Mouse (Mus musculus) forebrain, embryonic 11.5 days (tissue): Measurements from ENCODE around the gene Rgs10. TPM values are rescaled to one million over a fixed set of nuclear protein-coding genes. Genes with fewer than 3 reads are reported as not detected.

Source experiments
- ATAC-seq: fragments of 200-750 bp; cut with Nextera tagmentation; replicated peaks from 2 replicates; pipeline ENCODE4 v1.8.0; 2017; ENCODE audit warnings: moderate TSS enrichment; ENCODE audit not compliant: low FRiP score
- DNase-seq: peaks from one replicate; pipeline ENCODE4 v3.0.0-alpha.2; 2017; ENCODE audit warnings: low spot score
- H3K27ac ChIP-seq: fragments of 300-500 bp; sonication (generic); 2 replicates; pipeline ENCODE4 v1.5.1; 2014; ENCODE audit warnings: low read depth, low read length
- H3K27me3 ChIP-seq: fragments of 300-500 bp; sonication (generic); 2 replicates; pipeline ENCODE4 v1.6.1; 2014; ENCODE audit warnings: mild to moderate bottlenecking, low read length, mixed read lengths; ENCODE audit not compliant: control insufficient read depth, insufficient read depth
- H3K36me3 ChIP-seq: fragments of 300-500 bp; sonication (generic); 2 replicates; pipeline ENCODE4 v1.6.1; 2014; ENCODE audit warnings: mild to moderate bottlenecking, low read length, moderate library complexity, mixed read lengths; ENCODE audit not compliant: control insufficient read depth, insufficient read depth
- H3K4me1 ChIP-seq: fragments of 300-500 bp; sonication (generic); replicated peaks from 2 replicates; pipeline ENCODE4 v1.6.1; 2014; ENCODE audit warnings: low read length, mixed read lengths; ENCODE audit not compliant: control insufficient read depth, insufficient read depth
- H3K4me2 ChIP-seq: fragments of 300-500 bp; sonication (generic); 2 replicates; pipeline ENCODE4 v1.6.1; 2014; ENCODE audit warnings: low read depth, mild to moderate bottlenecking, low read length, moderate library complexity, mixed read lengths; ENCODE audit not compliant: severe bottlenecking
- H3K4me3 ChIP-seq: fragments of 300-500 bp; sonication (generic); 2 replicates; pipeline ENCODE4 v1.5.1; 2014; ENCODE audit warnings: low read depth, low read length
- H3K9ac ChIP-seq: fragments of 300-500 bp; sonication (generic); 2 replicates; pipeline ENCODE4 v1.6.1; 2014; ENCODE audit warnings: low read length
- H3K9me3 ChIP-seq: fragments of 300-500 bp; sonication (generic); 2 replicates; pipeline ENCODE4 v1.6.1; 2016; ENCODE audit warnings: low read length, mixed read lengths; ENCODE audit not compliant: control insufficient read depth
- WGBS: fragments of 180-500 bp; shearing (Covaris S2); extraction: QIAGEN DNeasy Blood & Tissue Kit; methylation state at CpG from one replicate; pipeline ENCODE4 v1.1.7; 2014; 5-methylcytosine and 5-hydroxymethylcytosine counted together
- polyA plus RNA-seq: library from polyadenylated mRNA; unstranded; fragments of >200 nt; fragmentation: Nextera tagmentation; extraction: Ambion mirVana; gene quantifications from 2 replicates; pipeline ENCODE4 v1.2.1, GENCODE M21; 2014

Gene Rgs10
- polyA plus RNA-seq, 1 experiment from 2014 or later = 6.6 TPM

GRCm38 (mm10) chr7:128440584-128440983, 22.0 kb upstream of the Rgs10 start:
- 88% methylated on average over 2 of the region's 2 CpGs for WGBS
- H3K27me3 ChIP-seq = no peaks in the 10 kb centered on the region
- H3K27ac ChIP-seq = no peak overlapping the region
- peaks cover 5% of the 10 kb centered on the region; the same call in 1 of the 2 replicates for H3K36me3 ChIP-seq
- no peak overlapping the region for H3K4me2 ChIP-seq
- ATAC-seq = no peak
- no peak overlapping the region for H3K4me3 ChIP-seq
- no peaks in the 10 kb centered on the region for H3K9me3 ChIP-seq
- no peaks in the 10 kb centered on the region for H3K4me1 ChIP-seq
- no peak overlapping the region for H3K9ac ChIP-seq
- no peak for DNase-seq

GRCm38 (mm10) chr7:128439251-128439650, 20.7 kb upstream of the Rgs10 start:
- Histone ChIP-seq H3K4me2 (no peak overlapping the region), H3K4me1 (no peaks in the 10 kb centered on the region), H3K27me3 (no peaks in the 10 kb centered on the region), H3K36me3 (peaks cover 4% of the 10 kb centered on the region; the same call in 1 of the 2 replicates), H3K4me3 (no peak overlapping the region), H3K27ac (no peak overlapping the region), H3K9me3 (no peaks in the 10 kb centered on the region), H3K9ac (no peak overlapping the region)
- ATAC-seq (no peak), DNase-seq (no peak)
- 93% methylated on average over 6 of the region's 6 CpGs for WGBS

GRCm38 (mm10) chr7:128438131-128438530, 19.6 kb upstream of the Rgs10 start:
- ATAC-seq = no peak
- no peak overlapping the region for H3K4me3 ChIP-seq
- DNase-seq = no peak
- peaks cover 3% of the 10 kb centered on the region; the same call in 1 of the 2 replicates for H3K36me3 ChIP-seq
- H3K4me1 ChIP-seq = no peaks in the 10 kb centered on the region
- H3K27me3 ChIP-seq = no peaks in the 10 kb centered on the region
- H3K27ac ChIP-seq = no peak overlapping the region
- no peaks in the 10 kb centered on the region for H3K9me3 ChIP-seq
- H3K9ac ChIP-seq = no peak overlapping the region
- H3K4me2 ChIP-seq = no peak overlapping the region

- no peaks in the 10 kb centered on the region for H3K9me3 ChIP-seq
- H3K4me2 ChIP-seq = no peak overlapping the region
- H3K36me3 ChIP-seq = no peaks in the 10 kb centered on the region
- DNase-seq = no peak
- H3K4me1 ChIP-seq = no peaks in the 10 kb centered on the region
- no peak overlapping the region for H3K9ac ChIP-seq
- H3K27ac ChIP-seq = no peak overlapping the region
- no peaks in the 10 kb centered on the region for H3K27me3 ChIP-seq
- ATAC-seq = no peak
- no peak overlapping the region for H3K4me3 ChIP-seq
- 38% methylated on average over 1 of the region's 1 CpGs for WGBS
Observed at GRCm38 (mm10) chr7:128433213-128433612, 14.7 kb upstream of the Rgs10 start.

- H3K27me3 ChIP-seq = no peaks in the 10 kb centered on the region
- no peaks in the 10 kb centered on the region for H3K4me1 ChIP-seq
- H3K4me2 ChIP-seq = no peak overlapping the region
- no peak overlapping the region for H3K9ac ChIP-seq
- H3K9me3 ChIP-seq = no peaks in the 10 kb centered on the region
- no peak overlapping the region for H3K27ac ChIP-seq
- no peak for DNase-seq
- WGBS = 80% methylated on average over 10 of the region's 10 CpGs
- no peaks in the 10 kb centered on the region for H3K36me3 ChIP-seq
- ATAC-seq = no peak
- no peak overlapping the region for H3K4me3 ChIP-seq
Observed at GRCm38 (mm10) chr7:128432574-128432973, 14.0 kb upstream of the Rgs10 start.

- Histone ChIP-seq H3K9ac (no peak overlapping the region), H3K4me1 (peaks cover 6% of the 10 kb centered on the region; the same call in 1 of the 2 replicates), H3K4me3 (no peak overlapping the region), H3K9me3 (no peaks in the 10 kb centered on the region), H3K27me3 (peaks cover 31% of the 10 kb centered on the region), H3K27ac (no peak overlapping the region), H3K4me2 (no peak overlapping the region), H3K36me3 (no peaks in the 10 kb centered on the region)
- ATAC-seq = no peak
- WGBS = 80% methylated on average over 3 of the region's 3 CpGs
- no peak for DNase-seq
Observed at GRCm38 (mm10) chr7:128422491-128422890, 3.9 kb upstream of the Rgs10 start.

GRCm38 (mm10) chr7:128421701-128422100, 3.1 kb upstream of the Rgs10 start:
- Histone ChIP-seq H3K9ac (no peak overlapping the region), H3K27me3 (peaks cover 38% of the 10 kb centered on the region), H3K36me3 (no peaks in the 10 kb centered on the region), H3K4me2 (no peak overlapping the region), H3K27ac (no peak overlapping the region), H3K4me3 (no peak overlapping the region), H3K9me3 (no peaks in the 10 kb centered on the region), H3K4me1 (peaks cover 8% of the 10 kb centered on the region; the same call in 1 of the 2 replicates)
- WGBS = 88% methylated on average over 7 of the region's 7 CpGs
- no peak for DNase-seq
- ATAC-seq = no peak

GRCm38 (mm10) chr7:128419690-128420089, 1.1 kb upstream of the Rgs10 start:
- Histone ChIP-seq H3K4me3 (no peak overlapping the region), H3K9me3 (no peaks in the 10 kb centered on the region), H3K27me3 (peaks cover 50% of the 10 kb centered on the region), H3K4me2 (no peak overlapping the region), H3K27ac (no peak overlapping the region), H3K4me1 (peaks cover 8% of the 10 kb centered on the region; the same call in 1 of the 2 replicates), H3K9ac (no peak overlapping the region), H3K36me3 (no peaks in the 10 kb centered on the region)
- 5% methylated on average over 9 of the region's 9 CpGs for WGBS
- no peak for ATAC-seq
- no peak for DNase-seq

- H3K4me1 ChIP-seq = peaks cover 8% of the 10 kb centered on the region; the same call in 1 of the 2 replicates
- H3K9ac ChIP-seq = peak overlapping the region; percentile 62
- peak; percentile 63 for ATAC-seq
- peak overlapping the region; percentile 66 for H3K4me3 ChIP-seq
- 3% methylated on average over 32 of the region's 32 CpGs for WGBS
- peaks cover 50% of the 10 kb centered on the region for H3K27me3 ChIP-seq
- peak overlapping the region; percentile 99 for H3K4me2 ChIP-seq
- H3K9me3 ChIP-seq = no peaks in the 10 kb centered on the region
- no peak overlapping the region for H3K27ac ChIP-seq
- no peaks in the 10 kb centered on the region for H3K36me3 ChIP-seq
- no peak for DNase-seq
Observed at GRCm38 (mm10) chr7:128417226-128417929, 1.2 kb downstream of the Rgs10 start.
